Mouse (Mus musculus) C2C12 (cell line): ENCODE data around the gene Tenm2. TPM values are rescaled to one million over a fixed set of nuclear protein-coding genes. Genes with fewer than 3 reads are reported as not detected.

Experiments
- H3K27me3 ChIP-seq: one replicate; pipeline ENCODE4 v1.6.1; 2011; ENCODE audit not compliant: control insufficient read depth, insufficient read depth, insufficient read length
- H3K36me3 ChIP-seq: one replicate; pipeline ENCODE4 v1.6.1; 2011; ENCODE audit not compliant: control insufficient read depth, insufficient read depth
- H3K4me3 ChIP-seq: one replicate; pipeline ENCODE4 v1.5.1; 2011; ENCODE audit warnings: mild to moderate bottlenecking, control low read depth; ENCODE audit not compliant: poor library complexity, insufficient read depth, severe bottlenecking
- H3K79me2 ChIP-seq: one replicate; pipeline ENCODE4 v1.6.1; 2011; ENCODE audit not compliant: control insufficient read depth, insufficient read depth
- H3K79me3 ChIP-seq: one replicate; pipeline ENCODE4 v1.6.1; 2011; ENCODE audit warnings: low read depth, control low read depth
- H3ac ChIP-seq: one replicate; pipeline ENCODE3; 2011; ENCODE audit warnings: low read depth; ENCODE audit not compliant: control insufficient read depth, insufficient read length
- CEBPB ChIP-seq: IDR thresholded peaks from one replicate; pipeline ENCODE4 v1.6.1; 2011; ENCODE audit warnings: low read depth, mild to moderate bottlenecking, control low read depth, moderate library complexity
- CTCF ChIP-seq: IDR thresholded peaks from one replicate; pipeline ENCODE4 v1.5.1; 2011; ENCODE audit not compliant: control insufficient read depth, insufficient read depth, insufficient read length
- FOSL1 ChIP-seq: IDR thresholded peaks from one replicate; pipeline ENCODE4 v1.8.0; 2011; ENCODE audit warnings: mild to moderate bottlenecking, low read length; ENCODE audit not compliant: poor library complexity, insufficient read depth, severe bottlenecking
- MAX ChIP-seq: IDR thresholded peaks from one replicate; pipeline ENCODE4 v1.6.1; 2011; ENCODE audit warnings: mild to moderate bottlenecking, control low read depth
- MYOD1 ChIP-seq: IDR thresholded peaks from one replicate; pipeline ENCODE4 v1.6.1; 2011; ENCODE audit warnings: low read depth; ENCODE audit not compliant: control insufficient read depth, insufficient read length
- MYOG ChIP-seq: IDR thresholded peaks from one replicate; pipeline ENCODE4 v1.6.1; 2011; ENCODE audit not compliant: control insufficient read depth, insufficient read length; ENCODE audit errors: extremely low read depth
- USF1 ChIP-seq: IDR thresholded peaks from one replicate; pipeline ENCODE4 v1.6.1; 2011; ENCODE audit warnings: low read depth, mild to moderate bottlenecking, control low read depth, moderate library complexity
- polyA plus RNA-seq: library from polyadenylated mRNA; unstranded; fragments of >200 nt; fragmentation: generic; extraction: Trizol; gene quantifications from one replicate; pipeline ENCODE4 v1.2.1, GENCODE M21; 2012; ENCODE audit warnings: missing spikeins

The Tenm2 gene
- polyA plus RNA-seq, 1 experiment, result not detected

GRCm38 (mm10) chr11:36988776-36989565 is 246.8 kb downstream of the Tenm2 start:
- TF ChIP-seq CEBPB, result no peak
- no peak for TF ChIP-seq MYOD1
- TF ChIP-seq USF1, result no peak
- no peak for TF ChIP-seq MYOG
- no peak for TF ChIP-seq CTCF
- no peak for TF ChIP-seq FOSL1
- Histone ChIP-seq H3K79me2 (no peaks in the 10 kb centered on the region), H3ac (no peak overlapping the region), H3K79me3 (no peaks in the 10 kb centered on the region), H3K27me3 (no peaks in the 10 kb centered on the region), H3K4me3 (no peak overlapping the region), H3K36me3 (no peaks in the 10 kb centered on the region)

- Histone ChIP-seq H3K36me3 (no peaks in the 10 kb centered on the region), H3ac (no peak overlapping the region), H3K79me3 (no peaks in the 10 kb centered on the region), H3K27me3 (no peaks in the 10 kb centered on the region), H3K4me3 (no peak overlapping the region), H3K79me2 (no peaks in the 10 kb centered on the region)
- TF ChIP-seq FOSL1, result no peak
- TF ChIP-seq CTCF, result no peak
- no peak for TF ChIP-seq USF1
- no peak for TF ChIP-seq MYOG
- no peak for TF ChIP-seq MAX
- TF ChIP-seq CEBPB, result no peak
- TF ChIP-seq MYOD1, result no peak
Measured at GRCm38 (mm10) chr11:36974142-36974541, 261.6 kb downstream of the Tenm2 start.

GRCm38 (mm10) chr11:36958102-36958501 is 277.7 kb downstream of the Tenm2 start:
- Histone ChIP-seq H3K27me3 (no peaks in the 10 kb centered on the region), H3K36me3 (no peaks in the 10 kb centered on the region), H3K79me2 (no peaks in the 10 kb centered on the region), H3ac (no peak overlapping the region), H3K4me3 (no peak overlapping the region), H3K79me3 (no peaks in the 10 kb centered on the region)
- TF ChIP-seq MAX (no peak), CEBPB (no peak), FOSL1 (no peak), MYOG (no peak)

- H3K4me3 ChIP-seq, result no peak overlapping the region
- no peaks in the 10 kb centered on the region for H3K36me3 ChIP-seq
- no peaks in the 10 kb centered on the region for H3K79me2 ChIP-seq
- H3ac ChIP-seq, result no peak overlapping the region
- no peaks in the 10 kb centered on the region for H3K27me3 ChIP-seq
- no peaks in the 10 kb centered on the region for H3K79me3 ChIP-seq
- no peak for TF ChIP-seq FOSL1
- TF ChIP-seq MYOG, result no peak
- TF ChIP-seq MAX, result no peak
- TF ChIP-seq USF1, result no peak
- TF ChIP-seq MYOD1, result no peak
- TF ChIP-seq CEBPB, result no peak
- no peak for TF ChIP-seq CTCF
Measured at GRCm38 (mm10) chr11:36941429-36941828, 294.3 kb downstream of the Tenm2 start.

GRCm38 (mm10) chr11:36940557-36941110 is 295.1 kb downstream of the Tenm2 start:
- no peaks in the 10 kb centered on the region for H3K36me3 ChIP-seq
- no peak overlapping the region for H3K4me3 ChIP-seq
- TF ChIP-seq CTCF (no peak), MYOD1 (no peak), FOSL1 (no peak), MYOG (no peak), MAX (no peak), CEBPB (no peak), USF1 (no peak)
- no peaks in the 10 kb centered on the region for H3K27me3 ChIP-seq
- H3ac ChIP-seq, result no peak overlapping the region
- H3K79me3 ChIP-seq, result no peaks in the 10 kb centered on the region
- H3K79me2 ChIP-seq, result no peaks in the 10 kb centered on the region

- TF ChIP-seq CEBPB, result no peak
- TF ChIP-seq MYOD1, result no peak
- no peak for TF ChIP-seq CTCF
- no peak for TF ChIP-seq FOSL1
- TF ChIP-seq USF1, result no peak
- TF ChIP-seq MAX, result no peak
- TF ChIP-seq MYOG, result no peak
- no peaks in the 10 kb centered on the region for H3K36me3 ChIP-seq
- no peaks in the 10 kb centered on the region for H3K79me2 ChIP-seq
- no peak overlapping the region for H3ac ChIP-seq
- H3K4me3 ChIP-seq, result no peak overlapping the region
- H3K79me3 ChIP-seq, result no peaks in the 10 kb centered on the region
- no peaks in the 10 kb centered on the region for H3K27me3 ChIP-seq
Measured at GRCm38 (mm10) chr11:36929817-36930216, 305.9 kb downstream of the Tenm2 start.
